Mouse (Mus musculus): ENCODE measurements around the gene Dnah2.
"Not testable (repeated sequence)": the region's sequence is repeated elsewhere in the genome, so short reads cannot be mapped to it uniquely, and the experiment has no call there.

Dnah2 gene

GRCm38 (mm10) chr11:69405397-69406200 lies 143.3 kb downstream of the Dnah2 start:
- DNase-seq = no peak

- DNase-seq = no peak
Observed at GRCm38 (mm10) chr11:69404595-69405396, 144.1 kb downstream of the Dnah2 start.

DNA sequence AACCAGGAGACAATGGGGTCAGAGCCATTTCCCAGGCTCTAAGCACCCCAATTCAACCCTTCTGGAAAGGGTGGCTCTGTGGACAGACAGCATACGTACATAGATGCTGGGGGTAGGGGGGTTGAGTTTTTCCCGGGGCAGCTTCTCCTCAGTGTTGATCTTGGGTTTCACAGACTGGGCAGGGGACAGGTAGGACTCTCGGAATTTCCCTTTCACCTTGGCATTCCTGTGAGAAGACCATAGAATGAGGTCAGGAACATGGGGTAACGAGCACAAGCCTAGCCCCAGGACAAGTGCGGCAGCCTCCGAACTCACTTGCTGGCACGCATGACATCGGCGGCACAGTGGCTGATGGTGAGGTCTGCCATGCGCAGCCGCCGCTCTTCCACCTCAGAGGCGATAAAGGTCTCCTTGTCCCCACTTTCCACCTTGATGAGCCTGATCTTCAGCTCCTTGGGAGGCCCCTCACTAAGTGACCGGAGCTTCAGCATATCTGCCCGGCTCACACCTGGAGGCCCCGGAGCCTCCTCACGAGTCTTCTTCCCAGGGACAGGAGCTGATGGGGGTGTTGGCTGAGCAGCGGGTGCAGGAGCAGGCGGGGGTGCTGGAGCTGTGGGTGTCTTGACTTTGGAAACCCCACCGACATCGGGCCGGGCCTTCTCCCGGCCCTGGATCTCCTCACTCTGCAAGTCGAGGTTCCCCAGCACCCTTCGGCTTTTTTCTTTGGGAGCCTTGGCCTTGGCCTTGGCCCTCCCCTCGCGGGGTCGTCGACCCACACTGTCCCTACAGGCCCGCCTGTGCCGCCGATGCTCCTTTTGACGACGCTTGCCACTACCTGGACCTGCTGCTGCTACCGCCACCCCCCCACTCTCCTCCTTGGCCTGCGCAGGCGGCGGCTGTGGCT lies 145.0 kb downstream of the Dnah2 start:
- no peak for DNase-seq

- no peak for DNase-seq
Observed at GRCm38 (mm10) chr11:69401987-69402386, 146.9 kb downstream of the Dnah2 start.

- peak; percentile 88 for DNase-seq
Observed at GRCm38 (mm10) chr11:69401210-69401637, 147.7 kb downstream of the Dnah2 start.

GRCm38 (mm10) chr11:69400083-69400850 lies 148.6 kb downstream of the Dnah2 start:
- no peak for DNase-seq

- no peak for DNase-seq
Observed at GRCm38 (mm10) chr11:69399201-69400082, 149.5 kb downstream of the Dnah2 start.

- DNase-seq = no peak
Observed at GRCm38 (mm10) chr11:69398486-69399200, 150.3 kb downstream of the Dnah2 start.

GRCm38 (mm10) chr11:69398059-69398458 lies 150.9 kb downstream of the Dnah2 start, which contains the start of gene Tmem88:
Gene Tmem88, minus strand, starts transcription at chr11:69398234.
- DNase-seq = no peak

DNA sequence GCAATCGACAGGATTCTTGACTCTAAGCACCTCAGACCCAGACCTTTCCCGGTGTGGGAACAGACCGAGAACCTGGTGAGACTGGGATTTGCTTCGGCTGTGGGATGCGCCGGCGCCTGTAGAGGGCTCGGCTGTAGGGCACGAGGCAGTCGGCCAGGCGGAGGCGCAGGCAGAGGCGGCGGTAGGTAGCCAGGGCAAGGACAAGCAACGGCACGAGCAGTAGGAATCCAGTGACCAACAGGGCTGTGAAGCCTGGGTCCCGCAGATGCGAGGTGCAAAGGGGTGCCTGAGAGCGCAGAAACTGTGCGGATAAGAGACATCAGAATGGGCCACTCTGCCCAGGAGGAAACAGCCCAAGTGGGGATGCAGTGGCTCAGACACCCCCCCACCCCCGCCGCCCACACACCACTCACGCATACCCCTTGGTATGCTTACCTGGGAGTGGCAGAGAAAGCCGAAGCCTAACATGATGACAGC lies 151.3 kb downstream of the Dnah2 start:
- DNase-seq = no peak

GRCm38 (mm10) chr11:69396772-69397171 lies 152.1 kb downstream of the Dnah2 start:
- no peak for DNase-seq

GRCm38 (mm10) chr11:69395634-69396373 lies 153.1 kb downstream of the Dnah2 start:
- peak; percentile 95 for DNase-seq

- DNase-seq = peak; percentile 86
Observed at GRCm38 (mm10) chr11:69395235-69395633, 153.7 kb downstream of the Dnah2 start, which contains the start of the genes Naa38 and Cyb5d1. Gene Naa38, plus strand, starts transcription at chr11:69395487. Gene Cyb5d1, minus strand, starts transcription at chr11:69395631.

DNA sequence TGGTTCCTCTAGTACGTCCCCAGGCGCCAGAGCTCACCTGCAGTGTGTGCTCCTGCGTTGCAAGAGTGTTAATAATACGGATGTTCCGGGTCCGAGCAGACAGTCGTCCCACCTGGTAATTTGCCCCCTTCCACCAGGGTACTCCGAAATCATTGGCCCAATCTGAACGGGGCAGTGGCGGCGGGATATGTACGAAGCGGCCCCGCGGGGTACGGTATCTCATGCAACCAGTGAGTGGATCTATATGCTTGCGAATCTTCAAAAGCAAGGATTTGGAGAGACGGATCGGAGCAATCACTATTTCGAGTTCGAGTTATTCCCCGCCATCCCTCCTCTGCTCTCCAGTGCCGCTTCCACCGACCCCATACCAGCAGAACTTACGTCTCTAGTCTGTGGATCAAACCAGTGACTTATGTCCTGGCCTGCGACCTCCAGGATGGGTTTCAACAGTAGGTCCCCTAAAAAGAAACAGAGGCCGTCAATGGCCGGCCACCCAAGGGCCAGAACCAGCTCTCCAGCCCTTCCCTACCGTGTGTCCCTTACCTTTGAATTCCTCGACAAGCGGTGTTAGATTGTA lies 154.2 kb downstream of the Dnah2 start:
- DNase-seq = not testable (repeated sequence)

DNA sequence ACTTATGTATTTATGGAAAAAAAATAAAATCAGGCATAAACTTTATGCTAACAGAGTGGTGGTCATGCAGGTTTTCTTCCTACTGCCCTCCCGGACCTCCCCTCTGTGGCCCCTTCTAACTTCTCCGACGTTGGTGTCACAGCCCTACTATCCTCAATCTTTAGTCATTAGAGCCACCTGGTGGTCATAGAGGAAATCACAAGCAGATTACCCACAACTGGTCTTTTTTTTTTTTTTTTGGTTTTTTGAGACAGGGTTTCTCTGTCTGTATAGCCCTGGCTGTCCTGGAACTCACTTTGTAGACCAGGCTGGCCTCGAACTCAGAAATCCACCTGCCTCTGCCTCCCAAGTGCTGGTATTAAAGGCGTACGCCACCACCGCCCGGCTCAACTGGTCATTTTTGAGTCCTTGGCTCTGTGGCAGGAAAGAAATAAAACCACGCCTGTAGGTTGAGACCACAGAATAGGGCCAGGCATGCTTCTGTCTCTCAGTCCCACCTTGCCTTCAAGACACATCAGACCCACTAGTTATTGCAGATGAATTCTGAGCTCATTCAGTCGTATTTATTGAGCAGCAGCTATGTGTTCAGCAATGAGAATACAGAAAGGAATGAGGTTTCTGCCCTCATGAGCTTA lies 158.4 kb downstream of the Dnah2 start:
- peak; percentile 73 for DNase-seq

- no peak for DNase-seq
Observed at GRCm38 (mm10) chr11:69389531-69390399, 159.1 kb downstream of the Dnah2 start.

- no peak for DNase-seq
Observed at GRCm38 (mm10) chr11:69388680-69389079, 160.2 kb downstream of the Dnah2 start.

Measured in thymus, postnatal 25 days (tissue).